Mouse (Mus musculus): ENCODE measurements around the gene Clec9a. TPM values are rescaled to one million over a fixed set of nuclear protein-coding genes. Genes with fewer than 3 reads are reported as not detected.

Gene Clec9a
- not detected in 2 replicates for total RNA-seq (2012; rRNA removed)
- total RNA-seq (2014; rRNA removed): not detected in 2 replicates
- not detected in 2 replicates for polyA plus RNA-seq (2012; ENCODE audit: insufficient read length, low read depth)

- H3K4me1 ChIP-seq (ENCODE audit: control insufficient read depth in 1 of 2, insufficient read depth in 2 of 2): peaks cover 0 to 19% of the 10 kb centered on the region in 2 experiments; a peak in 2 of 4 replicates
- H3K36me3 ChIP-seq (replicated peaks in 1 of 2; ENCODE audit: control insufficient read depth in 1 of 2, insufficient read depth in 1 of 2, low read length in 1 of 2): no peaks in the 10 kb centered on the region
- no peaks in the 10 kb centered on the region for H3K79me2 ChIP-seq (replicated peaks; ENCODE audit: control insufficient read depth, extremely low read depth, insufficient read depth, poor library complexity, severe bottlenecking)
- no peaks in the 10 kb centered on the region for H3K9me3 ChIP-seq (replicated peaks; ENCODE audit: low read length)
- no peaks in the 10 kb centered on the region for H3K27me3 ChIP-seq (replicated peaks)
- no peak within 1 kb of the TSS for H3K4me2 ChIP-seq (ENCODE audit: insufficient read depth, low read depth, poor library complexity, severe bottlenecking)
- H3K4me3 ChIP-seq (replicated peaks in 1 of 3; ENCODE audit: low read depth in 2 of 3, low read length in 2 of 3, poor library complexity in 1 of 3): no peak within 1 kb of the TSS
- dilution Hi-C loops (cut with MboI; ENCODE audit: extremely low pct_ligation_motif_present, extremely low pct_unique_long_range_greater_than_20kb, low sequenced_read_pairs): no loop called here
- TF ChIP-seq UBTF (IDR thresholded peaks at IDR 0.05; ENCODE audit: low read depth, low read length): no peak
- no peak for TF ChIP-seq NELFE (IDR thresholded peaks at IDR 0.05; ENCODE audit: low read depth, low read length)
- TF ChIP-seq ZKSCAN1 (IDR thresholded peaks at IDR 0.05; ENCODE audit: borderline replicate concordance, low read depth, low read length): no peak
- TF ChIP-seq ZMIZ1 (IDR thresholded peaks at IDR 0.05; ENCODE audit: low read depth, low read length): no peak
- no peak for TF ChIP-seq IRF4 (IDR thresholded peaks at IDR 0.05; ENCODE audit: low read depth, low read length)
- TF ChIP-seq CTCF (conservative IDR thresholded peaks at IDR 0.05 in 1 of 2, IDR thresholded peaks at IDR 0.05 in 1 of 2; ENCODE audit: low read depth in 2 of 2, low read length in 2 of 2): no peak
- no peak for TF ChIP-seq NRF1 (IDR thresholded peaks at IDR 0.05; ENCODE audit: low read depth, low read length)
- TF ChIP-seq ZC3H11A (IDR thresholded peaks at IDR 0.05; ENCODE audit: low read depth, low read length): no peak
- TF ChIP-seq MXI1 (IDR thresholded peaks at IDR 0.05; ENCODE audit: low read depth, low read length): no peak
- TF ChIP-seq JUN (IDR thresholded peaks at IDR 0.05; ENCODE audit: insufficient read depth, low read depth, low read length): no peak
- no peak for TF ChIP-seq RAD21 (IDR thresholded peaks at IDR 0.05; ENCODE audit: low read depth, low read length)
- TF ChIP-seq HCFC1 (IDR thresholded peaks at IDR 0.05; ENCODE audit: low read depth, low read length): no peak
- TF ChIP-seq MAZ (IDR thresholded peaks at IDR 0.05; ENCODE audit: low read depth, low read length): no peak
- TF ChIP-seq MYC (IDR thresholded peaks at IDR 0.05; ENCODE audit: low read depth, low read length): no peak
- no peak for TF ChIP-seq SMC3 (IDR thresholded peaks at IDR 0.05; ENCODE audit: low read depth, low read length)
- TF ChIP-seq MAFK (IDR thresholded peaks at IDR 0.05; ENCODE audit: insufficient replicate concordance, low read length): no peak
- DNase-seq (ENCODE audit: extremely low read depth): no peak
- in situ Hi-C loops (cut with MboI; ENCODE audit: low pct_ligation_motif_present, low pct_unique_long_range_greater_than_20kb, low sequenced_read_pairs): loop anchor here (5.0 kb wide), 1 partner anchor 34 kb away; no protein-coding TSS in a partner anchor
- no peak within 1 kb of the TSS for H3K9ac ChIP-seq (ENCODE audit: insufficient read depth, low read depth)
- no peak within 1 kb of the TSS for H3K27ac ChIP-seq (ENCODE audit: insufficient read depth, low read depth)
Observed at GRCm38 (mm10) chr6:129408562-129408961, at the start of gene Clec9a. Clec9a (plus strand) TSS chr6:129408862.

GRCm38 (mm10) chr6:129359515-129359914 is 49.1 kb upstream of the Clec9a start:
- no peak for DNase-seq (ENCODE audit: extremely low read depth)
- Histone ChIP-seq H3K36me3 (replicated peaks in 1 of 2; ENCODE audit: control insufficient read depth in 1 of 2, insufficient read depth in 1 of 2, low read length in 1 of 2) (peaks cover 0 to 5% of the 10 kb centered on the region in 2 experiments), H3K4me2 (ENCODE audit: insufficient read depth, low read depth, poor library complexity, severe bottlenecking) (no peak overlapping the region), H3K9ac (ENCODE audit: insufficient read depth, low read depth) (no peak overlapping the region), H3K79me2 (replicated peaks; ENCODE audit: control insufficient read depth, extremely low read depth, insufficient read depth, poor library complexity, severe bottlenecking) (no peaks in the 10 kb centered on the region), H3K27me3 (replicated peaks) (no peaks in the 10 kb centered on the region), H3K4me3 (replicated peaks in 1 of 3; ENCODE audit: low read depth in 2 of 3, low read length in 2 of 3, poor library complexity in 1 of 3) (no peak overlapping the region), H3K9me3 (replicated peaks; ENCODE audit: low read length) (no peaks in the 10 kb centered on the region), H3K4me1 (ENCODE audit: control insufficient read depth in 1 of 2, insufficient read depth in 2 of 2) (peaks cover 0 to 37% of the 10 kb centered on the region in 2 experiments; a peak in 2 of 4 replicates), H3K27ac (ENCODE audit: insufficient read depth, low read depth) (no peak overlapping the region)
- in situ Hi-C loops (cut with MboI; ENCODE audit: low pct_ligation_motif_present, low pct_unique_long_range_greater_than_20kb, low sequenced_read_pairs): loop anchor here (25.0 kb wide), 1 partner anchor 522 kb away; the partner anchor contains the start of genes Gm44511 and Klrb1b
- dilution Hi-C loops (cut with MboI; ENCODE audit: extremely low pct_ligation_motif_present, extremely low pct_unique_long_range_greater_than_20kb, low sequenced_read_pairs): no loop called here
- TF ChIP-seq MAX (IDR thresholded peaks at IDR 0.05; ENCODE audit: low read length): no peak
- no peak for TF ChIP-seq ZKSCAN1 (IDR thresholded peaks at IDR 0.05; ENCODE audit: borderline replicate concordance, low read depth, low read length)
- no peak for TF ChIP-seq CTCF (conservative IDR thresholded peaks at IDR 0.05 in 1 of 2, IDR thresholded peaks at IDR 0.05 in 1 of 2; ENCODE audit: low read depth in 2 of 2, low read length in 2 of 2)
- no peak for TF ChIP-seq MXI1 (IDR thresholded peaks at IDR 0.05; ENCODE audit: low read depth, low read length)
- no peak for TF ChIP-seq CHD1 (IDR thresholded peaks at IDR 0.05; ENCODE audit: low read depth, low read length)
- no peak for TF ChIP-seq SMC3 (IDR thresholded peaks at IDR 0.05; ENCODE audit: low read depth, low read length)
- no peak for TF ChIP-seq RAD21 (IDR thresholded peaks at IDR 0.05; ENCODE audit: low read depth, low read length)
- TF ChIP-seq IRF4 (IDR thresholded peaks at IDR 0.05; ENCODE audit: low read depth, low read length): no peak
- no peak for TF ChIP-seq ZC3H11A (IDR thresholded peaks at IDR 0.05; ENCODE audit: low read depth, low read length)
- no peak for TF ChIP-seq BHLHE40 (IDR thresholded peaks at IDR 0.05; ENCODE audit: low read depth, low read length)
- no peak for TF ChIP-seq JUND (conservative IDR thresholded peaks at IDR 0.05; ENCODE audit: low read depth, low read length)
- TF ChIP-seq RCOR1 (conservative IDR thresholded peaks at IDR 0.05; ENCODE audit: low read depth, low read length): no peak
- TF ChIP-seq NELFE (IDR thresholded peaks at IDR 0.05; ENCODE audit: low read depth, low read length): no peak
